Mouse (Mus musculus) brain, embryonic 14.5 days (tissue): Measurements from ENCODE around the gene Ebf1.

Experiments
- CTCF ChIP-seq: fragments of 200-500 bp; IDR thresholded peaks from 2 replicates; pipeline ENCODE4 v1.5.1; 2012; ENCODE audit warnings: inconsistent platforms, mild to moderate bottlenecking, moderate library complexity, borderline replicate concordance; ENCODE audit not compliant: insufficient read depth, insufficient read length; ENCODE audit errors: extremely low read depth
- POLR2A ChIP-seq: fragments of 200-500 bp; IDR thresholded peaks from 2 replicates; pipeline ENCODE4 v1.6.1; 2012; ENCODE audit warnings: mild to moderate bottlenecking, inconsistent platforms, borderline replicate concordance; ENCODE audit not compliant: poor library complexity, insufficient read depth, insufficient read length, severe bottlenecking; ENCODE audit errors: extremely low read depth

GRCm38 (mm10) chr11:44708290-44708685 lies 91.2 kb downstream of the Ebf1 start:
- TF ChIP-seq POLR2A (no peak), CTCF (no peak)
